Mouse (Mus musculus) ES-E14 (cell line): ENCODE results near the gene Psmd12.

Experiments
- CHD2 ChIP-seq: IDR thresholded peaks from 2 replicates; pipeline ENCODE4 v1.6.1; 2014; ENCODE audit warnings: mild to moderate bottlenecking, low read depth, low read length, inconsistent platforms
- HCFC1 ChIP-seq: IDR thresholded peaks from 2 replicates; pipeline ENCODE4 v1.6.1; 2012; ENCODE audit warnings: low read length, inconsistent platforms, borderline replicate concordance; ENCODE audit not compliant: insufficient read depth
- MAFK ChIP-seq: IDR thresholded peaks from 2 replicates; pipeline ENCODE4 v1.6.1; 2014; ENCODE audit warnings: mild to moderate bottlenecking, low read depth, low read length, inconsistent platforms; ENCODE audit not compliant: insufficient read depth
- ZC3H11A ChIP-seq: IDR thresholded peaks from 2 replicates; pipeline ENCODE4 v1.6.1; 2012; ENCODE audit warnings: low read depth, mild to moderate bottlenecking, inconsistent platforms, low read length, borderline replicate concordance
- ZNF384 ChIP-seq: IDR thresholded peaks from 2 replicates; pipeline ENCODE4 v1.6.1; 2012; ENCODE audit warnings: low read depth, low read length, inconsistent platforms

GRCm38 (mm10) chr11:107546667-107547301 lies 67.5 kb downstream of the Psmd12 start:
- TF ChIP-seq MAFK (no peak), ZNF384 (no peak), HCFC1 (no peak), ZC3H11A (no peak), CHD2 (no peak)
